Mouse (Mus musculus): ENCODE measurements at regions not wholly inside any gene's neighbourhood (a gene's known extent, or its start where the extent isn't known, plus 50 kb on each side); places are given as distances from the start of the nearest gene placed in this dataset.

- H3K4me3 ChIP-seq (replicated peaks; ENCODE audit: low read length): no peak overlapping the region
- ATAC-seq (ENCODE audit: low FRiP score): no peak
- WGBS: 81% methylated on average over 5 of the region's 5 CpGs
- DNase-seq (ENCODE audit: low spot score): no peak
- no peaks in the 10 kb centered on the region for H3K36me3 ChIP-seq (replicated peaks; ENCODE audit: control insufficient read depth, insufficient read depth)
- no peak overlapping the region for H3K9ac ChIP-seq
- H3K9me3 ChIP-seq (ENCODE audit: control insufficient read depth, low read length): no peaks in the 10 kb centered on the region
- H3K4me2 ChIP-seq (replicated peaks): no peak overlapping the region
- no peaks in the 10 kb centered on the region for H3K4me1 ChIP-seq (replicated peaks; ENCODE audit: control insufficient read depth, insufficient read depth, low read length)
- no peaks in the 10 kb centered on the region for H3K27me3 ChIP-seq (ENCODE audit: control insufficient read depth, insufficient read depth, low read length)
- no peak overlapping the region for H3K27ac ChIP-seq
Observed at GRCm38 (mm10) chr8:103173803-103174429, 388.5 kb upstream of the Cdh11 start.

GRCm38 (mm10) chr8:103180661-103181060 is 395.2 kb upstream of the Cdh11 start:
- Histone ChIP-seq H3K4me1 (replicated peaks; ENCODE audit: control insufficient read depth, insufficient read depth, low read length) (no peaks in the 10 kb centered on the region), H3K4me2 (replicated peaks) (no peak overlapping the region), H3K9ac (no peak overlapping the region), H3K27me3 (ENCODE audit: control insufficient read depth, insufficient read depth, low read length) (no peaks in the 10 kb centered on the region), H3K4me3 (replicated peaks; ENCODE audit: low read length) (no peak overlapping the region), H3K36me3 (replicated peaks; ENCODE audit: control insufficient read depth, insufficient read depth) (no peaks in the 10 kb centered on the region), H3K9me3 (ENCODE audit: control insufficient read depth, low read length) (no peaks in the 10 kb centered on the region), H3K27ac (no peak overlapping the region)
- DNase-seq (ENCODE audit: low spot score) (no peak), ATAC-seq (ENCODE audit: low FRiP score) (no peak)

GRCm38 (mm10) chr8:103188720-103189498 is 403.5 kb upstream of the Cdh11 start:
- DNase-seq (ENCODE audit: low spot score) (no peak), ATAC-seq (ENCODE audit: low FRiP score) (peak; percentile 65; the same call in 1 of the 2 replicates)
- no peak overlapping the region for H3K4me2 ChIP-seq (replicated peaks)
- no peaks in the 10 kb centered on the region for H3K36me3 ChIP-seq (replicated peaks; ENCODE audit: control insufficient read depth, insufficient read depth)
- no peaks in the 10 kb centered on the region for H3K27me3 ChIP-seq (ENCODE audit: control insufficient read depth, insufficient read depth, low read length)
- no peak overlapping the region for H3K9ac ChIP-seq
- WGBS: 42% methylated on average over 8 of the region's 8 CpGs
- no peak overlapping the region for H3K4me3 ChIP-seq (replicated peaks; ENCODE audit: low read length)
- H3K27ac ChIP-seq: no peak overlapping the region
- no peaks in the 10 kb centered on the region for H3K9me3 ChIP-seq (ENCODE audit: control insufficient read depth, low read length)
- H3K4me1 ChIP-seq (replicated peaks; ENCODE audit: control insufficient read depth, insufficient read depth, low read length): 0 out of 2 replicates have a peak, but pooled peaks cover 5% of the 10 kb centered on the region

- H3K27ac ChIP-seq: no peak overlapping the region
- ATAC-seq (ENCODE audit: low FRiP score) (no peak), DNase-seq (ENCODE audit: low spot score) (no peak)
- no peak overlapping the region for H3K9ac ChIP-seq
- H3K36me3 ChIP-seq (replicated peaks; ENCODE audit: control insufficient read depth, insufficient read depth): no peaks in the 10 kb centered on the region
- no peaks in the 10 kb centered on the region for H3K4me1 ChIP-seq (replicated peaks; ENCODE audit: control insufficient read depth, insufficient read depth, low read length)
- no peaks in the 10 kb centered on the region for H3K27me3 ChIP-seq (ENCODE audit: control insufficient read depth, insufficient read depth, low read length)
- H3K4me3 ChIP-seq (replicated peaks; ENCODE audit: low read length): no peak overlapping the region
- no peak overlapping the region for H3K4me2 ChIP-seq (replicated peaks)
- 64% methylated on average over 3 of the region's 3 CpGs for WGBS
- no peaks in the 10 kb centered on the region for H3K9me3 ChIP-seq (ENCODE audit: control insufficient read depth, low read length)
Observed at GRCm38 (mm10) chr8:103198251-103198650, 412.8 kb upstream of the Cdh11 start.

- ATAC-seq (ENCODE audit: low FRiP score): no peak
- DNase-seq (ENCODE audit: low spot score): no peak
- no peak overlapping the region for H3K9ac ChIP-seq
- no peaks in the 10 kb centered on the region for H3K9me3 ChIP-seq (ENCODE audit: control insufficient read depth, low read length)
- no peak overlapping the region for H3K27ac ChIP-seq
- H3K4me1 ChIP-seq (replicated peaks; ENCODE audit: control insufficient read depth, insufficient read depth, low read length): no peaks in the 10 kb centered on the region
- no peaks in the 10 kb centered on the region for H3K36me3 ChIP-seq (replicated peaks; ENCODE audit: control insufficient read depth, insufficient read depth)
- no peaks in the 10 kb centered on the region for H3K27me3 ChIP-seq (ENCODE audit: control insufficient read depth, insufficient read depth, low read length)
- H3K4me2 ChIP-seq (replicated peaks): no peak overlapping the region
- H3K4me3 ChIP-seq (replicated peaks; ENCODE audit: low read length): no peak overlapping the region
- 74% methylated on average over 11 of the region's 11 CpGs for WGBS
Observed at GRCm38 (mm10) chr8:103199696-103200615, 414.5 kb upstream of the Cdh11 start.

GRCm38 (mm10) chr8:103203710-103204109 is 418.3 kb upstream of the Cdh11 start:
- Histone ChIP-seq H3K27ac (no peak overlapping the region), H3K4me3 (replicated peaks; ENCODE audit: low read length) (no peak overlapping the region), H3K4me1 (replicated peaks; ENCODE audit: control insufficient read depth, insufficient read depth, low read length) (no peaks in the 10 kb centered on the region), H3K9me3 (ENCODE audit: control insufficient read depth, low read length) (no peaks in the 10 kb centered on the region), H3K9ac (no peak overlapping the region), H3K27me3 (ENCODE audit: control insufficient read depth, insufficient read depth, low read length) (no peaks in the 10 kb centered on the region), H3K36me3 (replicated peaks; ENCODE audit: control insufficient read depth, insufficient read depth) (no peaks in the 10 kb centered on the region), H3K4me2 (replicated peaks) (no peak overlapping the region)
- DNase-seq (ENCODE audit: low spot score): no peak
- WGBS: 71% methylated on average over 1 of the region's 1 CpGs
- ATAC-seq (ENCODE audit: low FRiP score): no peak

GRCm38 (mm10) chr8:103214606-103215005 is 429.2 kb upstream of the Cdh11 start:
- H3K4me3 ChIP-seq (replicated peaks; ENCODE audit: low read length): no peak overlapping the region
- H3K27ac ChIP-seq: no peak overlapping the region
- H3K36me3 ChIP-seq (replicated peaks; ENCODE audit: control insufficient read depth, insufficient read depth): no peaks in the 10 kb centered on the region
- no peaks in the 10 kb centered on the region for H3K27me3 ChIP-seq (ENCODE audit: control insufficient read depth, insufficient read depth, low read length)
- no peaks in the 10 kb centered on the region for H3K4me1 ChIP-seq (replicated peaks; ENCODE audit: control insufficient read depth, insufficient read depth, low read length)
- H3K9me3 ChIP-seq (ENCODE audit: control insufficient read depth, low read length): no peaks in the 10 kb centered on the region
- WGBS: 70% methylated on average over 2 of the region's 2 CpGs
- no peak for DNase-seq (ENCODE audit: low spot score)
- H3K4me2 ChIP-seq (replicated peaks): no peak overlapping the region
- no peak overlapping the region for H3K9ac ChIP-seq
- ATAC-seq (ENCODE audit: low FRiP score): no peak

GRCm38 (mm10) chr8:103230741-103231475 is 445.5 kb upstream of the Cdh11 start:
- ATAC-seq (ENCODE audit: low FRiP score) (no peak), DNase-seq (ENCODE audit: low spot score) (no peak)
- no peaks in the 10 kb centered on the region for H3K27me3 ChIP-seq (ENCODE audit: control insufficient read depth, insufficient read depth, low read length)
- no peaks in the 10 kb centered on the region for H3K36me3 ChIP-seq (replicated peaks; ENCODE audit: control insufficient read depth, insufficient read depth)
- no peak overlapping the region for H3K4me3 ChIP-seq (replicated peaks; ENCODE audit: low read length)
- H3K4me2 ChIP-seq (replicated peaks): no peak overlapping the region
- H3K9ac ChIP-seq: no peak overlapping the region
- H3K27ac ChIP-seq: no peak overlapping the region
- no peaks in the 10 kb centered on the region for H3K4me1 ChIP-seq (replicated peaks; ENCODE audit: control insufficient read depth, insufficient read depth, low read length)
- no peaks in the 10 kb centered on the region for H3K9me3 ChIP-seq (ENCODE audit: control insufficient read depth, low read length)
- WGBS: 73% methylated on average over 9 of the region's 9 CpGs

GRCm38 (mm10) chr8:103234374-103234773 is 448.9 kb upstream of the Cdh11 start:
- no peaks in the 10 kb centered on the region for H3K4me1 ChIP-seq (replicated peaks; ENCODE audit: control insufficient read depth, insufficient read depth, low read length)
- no peak overlapping the region for H3K4me3 ChIP-seq (replicated peaks; ENCODE audit: low read length)
- H3K9me3 ChIP-seq (ENCODE audit: control insufficient read depth, low read length): no peaks in the 10 kb centered on the region
- H3K36me3 ChIP-seq (replicated peaks; ENCODE audit: control insufficient read depth, insufficient read depth): no peaks in the 10 kb centered on the region
- WGBS: 66% methylated on average over 2 of the region's 2 CpGs
- ATAC-seq (ENCODE audit: low FRiP score): no peak
- H3K27me3 ChIP-seq (ENCODE audit: control insufficient read depth, insufficient read depth, low read length): no peaks in the 10 kb centered on the region
- H3K27ac ChIP-seq: no peak overlapping the region
- H3K9ac ChIP-seq: no peak overlapping the region
- no peak overlapping the region for H3K4me2 ChIP-seq (replicated peaks)
- DNase-seq (ENCODE audit: low spot score): no peak

Measured in hindbrain, embryonic 14.5 days (tissue).